Mouse (Mus musculus) cortical plate, adult 2 months (tissue): Measurements from ENCODE around the gene Rasal2.

Experiments used
- CTCF ChIP-seq: fragments of 200-500 bp; IDR thresholded peaks from 2 replicates; pipeline ENCODE4 v1.5.1; 2011; ENCODE audit warnings: mild to moderate bottlenecking, control low read depth, low read length; ENCODE audit not compliant: insufficient read depth; ENCODE audit errors: extremely low read depth
- POLR2A ChIP-seq: fragments of 200-500 bp; IDR thresholded peaks from 2 replicates; pipeline ENCODE4 v1.6.1; 2011; ENCODE audit warnings: mild to moderate bottlenecking, low read length, control low read depth; ENCODE audit not compliant: insufficient read depth; ENCODE audit errors: extremely low read depth

DNA sequence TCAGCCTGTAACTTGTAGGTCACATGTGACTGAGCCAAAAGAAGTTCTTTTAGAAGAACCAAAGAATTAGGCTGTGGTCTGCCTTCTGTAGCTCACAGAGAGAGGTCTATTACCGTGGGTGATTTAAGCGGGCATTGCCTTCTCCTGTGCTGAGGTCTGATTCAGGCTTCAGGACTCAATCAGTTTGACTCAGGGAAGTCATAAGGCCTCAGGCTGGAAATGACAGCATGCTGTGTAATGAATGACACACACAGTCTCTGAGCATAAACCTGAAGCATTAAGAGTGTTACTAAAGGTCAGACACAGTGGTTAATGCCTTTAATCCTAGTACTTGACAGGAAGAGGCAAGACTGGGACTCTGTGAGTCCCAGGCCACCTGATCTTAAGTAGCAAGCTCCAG is 31.7 kb downstream of the Rasal2 start:
- no peak for TF ChIP-seq CTCF
- TF ChIP-seq POLR2A: no peak
